Mouse (Mus musculus) embryonic facial prominence, embryonic 10.5 days (tissue): ENCODE data around the gene Cyfip1. TPM values are rescaled to one million over a fixed set of nuclear protein-coding genes. Genes with fewer than 3 reads are reported as not detected.

ENCODE experiments used
- DNase-seq: peaks from one replicate; pipeline ENCODE4 v3.0.0-alpha.2; 2017; ENCODE audit warnings: low spot score
- H3K27ac ChIP-seq: fragments of 300-500 bp; sonication (generic); replicated peaks from 2 replicates; pipeline ENCODE4 v1.5.1; 2016; ENCODE audit warnings: mild to moderate bottlenecking
- H3K27me3 ChIP-seq: fragments of 300-500 bp; sonication (generic); replicated peaks from 2 replicates; pipeline ENCODE4 v1.6.1; 2016; ENCODE audit warnings: low read depth, mild to moderate bottlenecking; ENCODE audit not compliant: poor library complexity, severe bottlenecking
- H3K36me3 ChIP-seq: fragments of 300-500 bp; sonication (generic); replicated peaks from 2 replicates; pipeline ENCODE4 v1.6.1; 2016; ENCODE audit warnings: mild to moderate bottlenecking, moderate library complexity
- H3K4me1 ChIP-seq: fragments of 300-500 bp; sonication (generic); 2 replicates; pipeline ENCODE4 v1.6.1; 2016
- H3K4me3 ChIP-seq: fragments of 300-500 bp; sonication (generic); 2 replicates; pipeline ENCODE4 v1.5.1; 2016; ENCODE audit warnings: mild to moderate bottlenecking, moderate library complexity
- H3K9me3 ChIP-seq: fragments of 300-500 bp; sonication (generic); 2 replicates; pipeline ENCODE4 v1.6.1; 2016; ENCODE audit warnings: mild to moderate bottlenecking
- WGBS: fragments of 180-500 bp; shearing (Covaris S2); methylation state at CpG from one replicate; pipeline ENCODE4 v1.1.7; 2016; 5-methylcytosine and 5-hydroxymethylcytosine counted together
- polyA plus RNA-seq: library from polyadenylated mRNA; unstranded; fragments of >200 nt; fragmentation: Nextera tagmentation; extraction: Ambion mirVana; gene quantifications from 2 replicates; pipeline ENCODE4 v1.2.1, GENCODE M21; 2016

Cyfip1 gene
- polyA plus RNA-seq, 1 experiment from 2014 or later = 110 TPM

DNA sequence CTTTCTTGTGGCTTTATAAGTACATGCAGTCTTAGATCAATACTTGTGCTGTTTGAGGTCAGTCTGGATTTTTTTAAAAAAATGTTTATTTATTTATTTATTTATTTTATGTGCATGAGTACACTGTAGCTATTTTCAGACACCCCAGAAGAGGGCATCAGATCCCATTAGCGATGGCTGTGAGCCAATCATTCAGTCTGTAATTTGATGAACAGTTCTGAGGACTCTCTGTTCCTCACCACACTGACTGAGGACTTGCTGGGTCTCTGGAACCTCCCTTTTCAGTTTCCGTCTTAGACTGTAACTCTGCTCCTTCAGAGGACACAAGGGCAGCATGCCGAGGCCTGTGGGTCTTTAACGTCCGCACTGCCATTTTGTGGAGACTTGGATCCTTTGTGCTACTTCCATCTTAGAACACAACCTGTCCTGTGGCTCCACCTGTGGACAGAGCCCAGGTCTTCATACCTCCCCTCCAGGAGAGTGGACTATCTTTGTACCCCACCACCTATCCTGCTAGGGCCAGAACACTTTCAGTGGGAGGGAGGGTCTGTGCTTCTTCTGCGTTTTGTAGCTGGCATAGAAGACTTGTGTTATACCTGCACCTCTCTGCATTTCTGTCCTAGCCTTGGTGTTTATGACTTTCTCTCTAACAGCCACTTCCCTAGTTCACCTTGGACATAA, 28.9 kb downstream of the Cyfip1 start:
- Histone ChIP-seq H3K9me3 (no peaks in the 10 kb centered on the region), H3K27ac (no peak overlapping the region), H3K4me1 (0 out of 2 replicates have a peak, but pooled peaks cover 3% of the 10 kb centered on the region), H3K27me3 (no peaks in the 10 kb centered on the region), H3K4me3 (no peak overlapping the region), H3K36me3 (peaks cover 40% of the 10 kb centered on the region)
- 90% methylated on average over 6 of the region's 6 CpGs for WGBS
- no peak for DNase-seq

DNA sequence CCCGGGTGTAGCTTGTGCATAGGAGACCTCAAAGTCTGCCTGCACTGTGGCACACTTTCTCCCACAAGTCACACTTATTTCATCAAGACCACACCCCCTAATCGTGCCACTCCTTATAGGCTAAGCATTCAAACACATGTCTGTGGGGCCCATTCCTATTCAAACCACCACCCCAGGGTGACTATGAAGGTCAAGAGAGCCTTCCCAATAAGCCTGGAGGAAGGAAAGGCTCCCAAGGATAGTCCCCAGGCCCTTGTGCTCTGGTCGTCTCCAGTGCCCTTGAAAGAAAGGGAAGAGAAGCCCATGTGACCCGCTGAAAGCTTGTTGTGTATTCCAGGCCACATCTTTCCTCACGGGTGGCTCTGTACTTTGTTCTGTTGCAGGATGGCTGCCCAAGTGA, 29.9 kb downstream of the Cyfip1 start:
- Histone ChIP-seq H3K27me3 (no peaks in the 10 kb centered on the region), H3K36me3 (peaks cover 50% of the 10 kb centered on the region), H3K9me3 (no peaks in the 10 kb centered on the region), H3K4me1 (0 out of 2 replicates have a peak, but pooled peaks cover 3% of the 10 kb centered on the region), H3K27ac (no peak overlapping the region), H3K4me3 (no peak overlapping the region)
- WGBS = 82% methylated on average over 5 of the region's 5 CpGs
- DNase-seq = no peak

GRCm38 (mm10) chr7:55874703-55875102, 33.2 kb downstream of the Cyfip1 start:
- no peak for DNase-seq

DNA sequence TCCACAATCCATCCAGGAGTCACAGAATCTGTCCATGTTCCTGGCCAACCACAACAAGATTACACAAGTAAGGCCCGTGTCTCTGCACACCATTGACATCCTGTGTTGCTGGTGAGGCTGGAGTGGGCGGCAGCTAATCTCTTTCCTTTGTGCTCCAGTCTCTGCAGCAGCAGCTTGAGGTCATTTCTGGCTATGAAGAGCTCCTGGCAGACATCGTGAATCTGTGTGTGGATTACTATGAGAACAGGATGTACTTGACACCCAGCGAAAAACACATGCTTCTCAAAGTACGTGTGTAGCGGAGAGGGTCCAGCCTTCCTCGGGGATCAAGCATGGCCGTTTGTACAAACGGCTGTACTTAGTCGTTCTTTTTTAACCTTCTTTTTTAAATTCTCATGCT, 36.2 kb downstream of the Cyfip1 start:
- Histone ChIP-seq H3K9me3 (no peaks in the 10 kb centered on the region), H3K4me1 (no peaks in the 10 kb centered on the region), H3K27ac (no peak overlapping the region), H3K4me3 (no peak overlapping the region), H3K36me3 (peaks cover 98% of the 10 kb centered on the region), H3K27me3 (no peaks in the 10 kb centered on the region)
- 92% methylated on average over 10 of the region's 10 CpGs for WGBS
- no peak for DNase-seq

More at GRCm38 (mm10) chr7:55874703-55875102, 33.2 kb downstream of the Cyfip1 start:
- Histone ChIP-seq H3K4me1 (no peaks in the 10 kb centered on the region), H3K27me3 (no peaks in the 10 kb centered on the region), H3K4me3 (no peak overlapping the region), H3K36me3 (peaks cover 82% of the 10 kb centered on the region), H3K27ac (no peak overlapping the region), H3K9me3 (no peaks in the 10 kb centered on the region)
- WGBS = 91% methylated on average over 7 of the region's 7 CpGs

DNA sequence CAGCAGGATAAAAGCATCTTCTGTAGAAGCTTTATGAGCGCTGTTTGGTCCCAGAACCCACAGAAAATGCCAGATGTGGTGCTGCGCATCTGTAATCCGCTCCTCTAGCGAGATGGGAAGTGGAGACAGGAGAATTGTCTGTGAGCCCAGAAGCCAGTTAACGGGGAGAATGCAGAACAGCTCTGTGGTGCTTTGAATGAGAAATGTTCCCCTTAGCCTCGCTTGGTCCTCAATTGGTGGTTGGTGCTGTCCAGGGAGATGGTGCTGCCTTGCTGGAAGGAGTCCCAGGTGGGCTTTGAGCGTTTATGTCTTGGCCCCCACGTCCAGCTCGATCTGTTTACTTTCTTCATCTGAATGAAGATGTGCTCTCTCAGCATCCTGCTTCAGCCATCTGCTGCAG, 39.3 kb downstream of the Cyfip1 start:
- no peak overlapping the region for H3K27ac ChIP-seq
- H3K36me3 ChIP-seq = peaks cover 81% of the 10 kb centered on the region
- H3K4me3 ChIP-seq = no peak overlapping the region
- H3K27me3 ChIP-seq = no peaks in the 10 kb centered on the region
- 93% methylated on average over 9 of the region's 9 CpGs for WGBS
- no peaks in the 10 kb centered on the region for H3K4me1 ChIP-seq
- H3K9me3 ChIP-seq = no peaks in the 10 kb centered on the region
- DNase-seq = no peak

GRCm38 (mm10) chr7:55888603-55889002, 47.1 kb downstream of the Cyfip1 start:
- Histone ChIP-seq H3K27ac (no peak overlapping the region), H3K4me3 (no peak overlapping the region), H3K9me3 (no peaks in the 10 kb centered on the region), H3K36me3 (peaks cover 76% of the 10 kb centered on the region), H3K4me1 (no peaks in the 10 kb centered on the region), H3K27me3 (no peaks in the 10 kb centered on the region)
- WGBS = 93% methylated on average over 4 of the region's 4 CpGs
- no peak for DNase-seq

GRCm38 (mm10) chr7:55889996-55890395, 48.5 kb downstream of the Cyfip1 start:
- Histone ChIP-seq H3K27ac (no peak overlapping the region), H3K4me3 (no peak overlapping the region), H3K27me3 (no peaks in the 10 kb centered on the region), H3K9me3 (no peaks in the 10 kb centered on the region), H3K36me3 (peaks cover 81% of the 10 kb centered on the region), H3K4me1 (no peaks in the 10 kb centered on the region)
- no peak for DNase-seq
- WGBS = 89% methylated on average over 4 of the region's 4 CpGs

GRCm38 (mm10) chr7:55890731-55891130, 49.2 kb downstream of the Cyfip1 start:
- DNase-seq = no peak
- H3K27me3 ChIP-seq = no peaks in the 10 kb centered on the region
- H3K9me3 ChIP-seq = no peaks in the 10 kb centered on the region
- no peak overlapping the region for H3K27ac ChIP-seq
- H3K36me3 ChIP-seq = peaks cover 87% of the 10 kb centered on the region
- no peaks in the 10 kb centered on the region for H3K4me1 ChIP-seq
- no peak overlapping the region for H3K4me3 ChIP-seq

- Histone ChIP-seq H3K9me3 (no peaks in the 10 kb centered on the region), H3K27ac (no peak overlapping the region), H3K4me3 (no peak overlapping the region), H3K27me3 (no peaks in the 10 kb centered on the region), H3K36me3 (peaks cover 90% of the 10 kb centered on the region), H3K4me1 (no peaks in the 10 kb centered on the region)
- no peak for DNase-seq
- 90% methylated on average over 11 of the region's 11 CpGs for WGBS
Observed at GRCm38 (mm10) chr7:55891797-55892196, 50.3 kb downstream of the Cyfip1 start.

GRCm38 (mm10) chr7:55903766-55904165, 62.2 kb downstream of the Cyfip1 start:
- 92% methylated on average over 5 of the region's 5 CpGs for WGBS
- Histone ChIP-seq H3K27me3 (no peaks in the 10 kb centered on the region), H3K4me3 (no peak overlapping the region), H3K9me3 (no peaks in the 10 kb centered on the region), H3K36me3 (peaks cover 97% of the 10 kb centered on the region), H3K4me1 (no peaks in the 10 kb centered on the region), H3K27ac (no peak overlapping the region)
- DNase-seq = no peak

GRCm38 (mm10) chr7:55905449-55905848, 63.9 kb downstream of the Cyfip1 start:
- H3K27me3 ChIP-seq = no peaks in the 10 kb centered on the region
- DNase-seq = no peak
- no peak overlapping the region for H3K27ac ChIP-seq
- H3K4me1 ChIP-seq = no peaks in the 10 kb centered on the region
- 82% methylated on average over 2 of the region's 2 CpGs for WGBS
- peaks cover 97% of the 10 kb centered on the region for H3K36me3 ChIP-seq
- no peaks in the 10 kb centered on the region for H3K9me3 ChIP-seq
- H3K4me3 ChIP-seq = no peak overlapping the region

DNA sequence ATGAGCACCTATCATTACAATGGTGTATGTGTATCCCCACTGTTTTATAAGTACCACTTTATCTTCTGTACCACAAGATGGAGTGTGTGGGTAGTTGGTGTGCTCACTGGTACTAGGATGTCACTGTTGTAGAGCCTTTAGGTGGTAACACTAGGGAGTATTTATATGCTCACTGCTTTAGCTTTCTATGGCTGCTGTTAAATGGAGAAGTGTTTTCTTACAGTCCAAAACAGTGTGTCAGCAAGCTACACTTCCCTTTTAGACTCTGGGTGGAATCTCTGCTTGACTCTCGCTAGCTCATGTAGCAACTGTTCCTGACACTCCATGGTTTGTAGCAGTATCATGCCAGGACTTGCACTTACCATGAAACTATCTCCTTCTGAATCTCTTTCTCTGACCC, 68.0 kb downstream of the Cyfip1 start:
- Histone ChIP-seq H3K27ac (no peak overlapping the region), H3K9me3 (no peaks in the 10 kb centered on the region), H3K36me3 (peaks cover 93% of the 10 kb centered on the region), H3K4me1 (no peaks in the 10 kb centered on the region), H3K27me3 (no peaks in the 10 kb centered on the region), H3K4me3 (no peak overlapping the region)
- no peak for DNase-seq
- 98% methylated on average over 1 of the region's 1 CpGs for WGBS

DNA sequence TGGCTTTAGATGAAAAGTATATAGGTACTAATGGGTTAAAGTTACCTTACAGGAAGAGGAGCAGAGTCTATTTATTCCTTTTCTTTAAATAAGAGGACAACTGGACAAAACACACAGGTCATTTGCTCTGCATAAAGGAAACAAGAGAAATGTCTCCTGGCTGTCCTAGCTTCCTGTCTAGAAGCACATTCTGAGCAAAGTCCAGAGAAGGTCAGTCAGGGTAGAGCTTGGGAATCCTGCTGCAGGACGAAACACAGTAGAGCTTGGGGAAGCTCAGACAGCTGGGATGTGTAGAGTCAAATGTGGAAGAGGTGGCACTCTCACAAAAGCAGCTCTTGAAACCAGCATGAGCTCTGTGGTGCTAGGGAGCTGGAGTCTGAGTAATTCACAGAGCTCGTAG, 68.8 kb downstream of the Cyfip1 start:
- 85% methylated on average over 2 of the region's 2 CpGs for WGBS
- H3K4me3 ChIP-seq = no peak overlapping the region
- DNase-seq = no peak
- H3K27me3 ChIP-seq = no peaks in the 10 kb centered on the region
- no peaks in the 10 kb centered on the region for H3K4me1 ChIP-seq
- H3K27ac ChIP-seq = no peak overlapping the region
- H3K9me3 ChIP-seq = no peaks in the 10 kb centered on the region
- peaks cover 93% of the 10 kb centered on the region for H3K36me3 ChIP-seq
